Mouse (Mus musculus) T-helper 17 cell (primary cell): ENCODE measurements around the gene Bag1.
"Not testable (repeated sequence)": the region's sequence is repeated elsewhere in the genome, so short reads cannot be mapped to it uniquely, and the experiment has no call there.

Source experiments
- in situ Hi-C, 2 experiments: fragments of 300-600 bp; cut with MboI, MseI; formaldehyde crosslinking; loops; 1 replicate in 1 of 2; 2 replicates in 1 of 2; pipeline ENCODE4 v1.15.1; 2025; ENCODE audit warnings: high pct_unique_total_duplicates in 2 of 2

Gene Bag1

DNA sequence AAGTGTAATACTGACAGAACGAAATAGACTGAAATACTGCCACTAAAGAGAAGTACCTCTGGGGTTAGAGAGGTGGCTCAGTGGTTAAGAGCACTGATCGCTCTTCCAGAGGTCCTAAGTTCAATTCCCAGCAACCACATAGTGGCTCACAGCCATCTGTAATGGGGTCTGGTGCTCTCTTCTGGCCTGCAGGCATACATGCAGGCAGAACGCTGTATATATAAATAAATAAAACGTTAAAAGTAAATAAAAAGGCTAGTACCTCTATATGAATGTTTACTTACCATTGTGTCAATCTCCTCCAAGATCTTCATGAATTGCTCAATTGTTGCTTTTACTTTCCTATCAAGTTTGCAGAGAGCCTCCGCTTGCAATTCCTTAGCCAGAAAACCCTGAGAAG lies 9.3 kb downstream of the Bag1 start:
- in situ Hi-C loops, result no loop called here

DNA sequence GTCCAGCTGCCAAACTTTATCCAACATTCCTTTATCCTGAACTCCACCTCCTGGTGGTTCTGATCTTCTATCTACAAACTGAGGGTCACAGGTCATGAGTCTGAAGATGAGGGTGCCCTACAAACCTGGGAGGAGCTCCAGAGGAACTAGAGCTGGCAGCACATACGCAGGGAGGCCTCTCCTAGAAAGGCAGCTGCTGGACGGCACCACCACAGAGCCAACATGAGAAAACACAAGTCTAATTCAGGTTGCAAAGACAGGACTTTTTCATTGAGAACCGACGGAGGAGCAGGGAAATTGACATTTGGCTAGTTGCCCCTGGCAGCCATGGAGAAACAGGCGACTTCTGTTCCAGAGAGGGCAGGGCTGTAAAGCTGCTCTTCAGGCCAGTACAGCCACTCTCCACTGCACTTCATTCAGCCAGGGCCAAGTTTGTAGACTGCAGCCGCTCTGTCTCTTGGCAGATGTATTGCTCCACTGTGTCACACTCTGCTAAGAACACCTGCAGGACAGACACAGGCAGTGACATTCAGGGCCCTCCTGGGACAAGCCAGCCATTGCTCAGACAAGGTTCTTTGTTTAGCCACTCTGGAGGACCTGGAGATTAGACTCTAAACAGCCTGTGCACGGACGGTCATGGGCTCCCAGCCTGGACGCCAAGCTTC lies 11.8 kb downstream of the Bag1 start:
- in situ Hi-C loops, result no loop called here

DNA sequence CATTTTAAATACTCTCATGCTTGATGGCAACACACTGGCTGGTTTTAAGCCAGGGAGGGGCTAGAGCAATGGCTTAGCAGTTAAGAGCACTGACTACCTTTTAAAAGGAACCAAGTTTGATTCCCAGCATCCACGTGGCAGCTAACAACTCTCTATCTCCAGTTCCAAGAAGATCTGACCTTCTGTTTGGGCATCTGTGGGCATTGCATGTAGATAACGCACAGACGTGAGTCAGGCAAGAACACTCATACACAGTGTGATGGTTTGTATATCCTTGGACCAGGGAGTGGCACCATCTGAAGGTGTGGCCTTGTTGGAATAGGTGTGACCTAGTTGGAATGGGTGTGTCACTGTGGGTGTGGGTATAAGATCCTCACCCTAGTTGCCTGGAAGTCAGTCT lies 13.7 kb downstream of the Bag1 start:
- in situ Hi-C loops, result not testable (repeated sequence)

DNA sequence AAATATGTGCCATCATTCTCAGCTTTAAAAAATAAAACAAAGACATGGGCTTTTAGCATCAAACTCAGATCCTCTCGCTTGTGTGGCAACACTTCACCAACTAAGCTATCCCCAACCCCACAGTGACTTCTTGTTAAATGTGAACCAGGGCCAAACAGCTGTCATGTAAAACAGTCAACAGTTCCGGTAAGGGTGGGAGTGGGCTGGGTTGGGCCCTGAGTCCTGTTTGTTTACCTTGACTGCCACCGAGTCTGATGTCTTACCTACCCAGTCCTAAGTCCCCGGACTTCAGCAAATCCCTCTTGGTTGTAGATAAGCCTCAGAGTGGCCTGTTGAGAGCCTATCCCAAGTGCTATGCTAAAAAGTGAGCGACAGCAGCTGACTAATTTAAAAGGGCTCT lies 14.4 kb downstream of the Bag1 start:
- in situ Hi-C loops, result no loop called here

DNA sequence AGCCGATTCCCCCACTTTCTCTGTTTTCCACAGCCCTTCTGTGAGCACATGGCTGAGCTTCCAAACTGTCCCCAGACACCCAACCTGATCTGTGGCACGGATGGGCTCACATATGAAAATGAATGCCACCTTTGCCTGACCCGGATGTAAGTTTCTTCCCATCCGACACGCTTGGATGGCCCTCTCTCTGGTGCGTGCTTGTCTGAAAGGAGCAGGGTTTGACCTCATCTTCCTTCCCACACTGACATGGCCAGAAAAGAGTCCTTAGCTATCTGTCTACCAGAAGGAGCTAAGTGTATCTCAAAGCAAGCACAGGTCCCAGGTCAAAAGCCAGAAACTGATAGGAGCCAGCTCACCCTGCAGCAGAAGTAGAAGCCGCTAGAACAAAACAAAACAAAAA lies 19.0 kb downstream of the Bag1 start:
- in situ Hi-C loops, result no loop called here

DNA sequence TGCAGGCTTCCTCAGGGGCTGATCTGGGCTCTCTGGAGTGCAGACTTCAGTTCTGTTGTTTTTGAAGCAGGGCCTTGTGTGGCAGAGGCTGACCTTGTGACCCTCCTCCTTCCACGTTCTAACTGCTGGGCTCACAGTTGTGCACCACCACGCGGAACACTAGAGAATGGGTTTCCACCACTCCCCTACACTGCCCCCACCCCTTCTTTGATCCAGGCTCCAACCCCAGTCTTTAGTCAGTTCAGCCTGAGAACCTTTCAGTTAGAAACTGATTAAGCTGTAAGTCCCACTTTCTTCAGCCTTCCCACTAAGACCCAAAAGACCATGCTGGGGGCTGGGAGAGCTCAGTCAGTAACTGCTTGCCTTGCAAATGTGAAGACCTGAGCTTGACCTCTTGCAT lies 22.5 kb downstream of the Bag1 start:
- in situ Hi-C loops, result no loop called here

DNA sequence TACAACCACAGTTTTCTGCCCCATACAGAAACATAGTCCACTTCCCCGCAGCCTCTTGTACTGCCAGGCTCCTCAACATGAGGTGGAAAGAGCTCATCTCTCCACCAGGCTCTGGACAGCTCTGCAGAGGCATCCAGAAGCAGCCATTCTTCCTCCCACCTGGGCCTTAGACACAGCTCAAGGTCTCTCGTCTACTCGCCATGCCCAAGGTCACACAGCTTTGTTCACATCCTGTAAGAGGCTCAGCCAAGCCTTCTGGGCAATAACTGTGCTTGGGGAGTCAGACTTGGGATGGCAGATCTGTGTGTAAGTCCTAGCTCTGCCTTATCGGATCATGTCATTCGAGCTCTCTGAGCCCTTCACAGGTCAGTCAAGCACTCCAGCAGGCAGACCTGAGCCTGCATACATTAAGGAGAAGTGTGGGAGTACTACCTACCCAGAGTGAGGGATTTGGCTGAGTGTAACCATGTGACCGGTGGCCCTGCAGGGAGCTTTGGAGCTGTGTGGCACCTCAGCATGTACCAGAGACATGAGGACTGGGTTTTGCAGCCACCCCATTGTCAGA lies 24.9 kb downstream of the Bag1 start:
- in situ Hi-C loops, result no loop called here

DNA sequence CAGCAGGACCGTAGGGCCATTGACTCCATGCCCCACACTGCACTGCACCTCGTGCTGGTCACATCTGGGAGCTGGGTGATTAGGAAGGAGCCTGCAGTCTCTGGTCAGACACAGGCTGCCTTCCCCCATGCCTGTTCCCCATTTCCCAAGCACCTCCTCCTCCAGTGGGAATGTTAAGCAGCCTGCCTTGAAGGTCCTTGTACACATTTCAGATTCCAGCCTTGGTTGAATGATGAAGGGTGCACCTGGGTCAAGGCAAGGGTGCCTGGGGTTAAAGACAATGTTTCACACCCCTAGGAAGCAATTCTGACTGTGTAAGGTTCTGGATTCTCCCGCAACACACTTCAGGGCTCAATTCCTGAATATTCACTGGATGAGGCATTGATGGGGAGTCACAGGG lies 26.8 kb downstream of the Bag1 start:
- in situ Hi-C loops, result no loop called here

DNA sequence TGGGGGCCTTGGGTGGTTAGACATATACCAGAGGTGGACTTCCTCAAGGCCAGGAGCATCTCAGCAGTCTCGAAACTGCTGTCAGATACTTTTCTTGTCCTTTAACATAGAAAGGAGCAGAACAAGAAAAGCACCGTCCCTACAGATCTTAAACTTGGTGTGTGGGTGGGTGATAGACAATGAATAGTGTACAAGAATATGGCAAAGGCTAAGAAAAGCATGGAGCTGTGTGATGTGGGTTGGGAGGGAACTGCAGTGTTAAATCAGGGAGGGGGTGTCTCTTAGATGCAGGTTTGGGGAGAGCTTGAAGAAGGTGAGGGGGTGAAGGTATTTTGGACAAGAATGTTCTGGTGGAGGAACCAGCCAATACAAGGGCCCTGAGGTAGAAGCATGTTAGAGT lies 27.5 kb downstream of the Bag1 start:
- in situ Hi-C loops, result no loop called here

DNA sequence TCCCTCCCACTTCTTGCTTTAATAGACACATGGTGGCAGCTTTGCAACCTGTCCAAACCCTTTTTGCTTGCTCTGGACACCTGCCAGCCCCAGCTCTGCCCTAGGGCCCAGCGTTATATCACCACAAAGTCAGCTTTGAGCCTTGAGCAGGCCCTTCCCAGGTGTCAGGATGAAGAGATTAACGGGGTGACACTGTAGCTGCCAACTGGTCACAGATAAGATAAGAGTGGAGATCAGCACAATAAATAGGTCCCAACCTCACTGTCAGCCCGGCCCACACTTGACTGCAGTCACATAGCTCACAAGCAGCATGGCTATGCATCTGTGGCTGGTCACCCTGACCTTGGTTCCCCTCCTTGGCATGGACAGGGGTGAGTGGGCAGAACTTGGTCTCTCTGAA lies 28.3 kb downstream of the Bag1 start, which contains the start of gene Spink4:
Spink4 (plus strand) TSS at position 268 of the 400 bp plus-strand sequence.
- in situ Hi-C loops, result no loop called here

DNA sequence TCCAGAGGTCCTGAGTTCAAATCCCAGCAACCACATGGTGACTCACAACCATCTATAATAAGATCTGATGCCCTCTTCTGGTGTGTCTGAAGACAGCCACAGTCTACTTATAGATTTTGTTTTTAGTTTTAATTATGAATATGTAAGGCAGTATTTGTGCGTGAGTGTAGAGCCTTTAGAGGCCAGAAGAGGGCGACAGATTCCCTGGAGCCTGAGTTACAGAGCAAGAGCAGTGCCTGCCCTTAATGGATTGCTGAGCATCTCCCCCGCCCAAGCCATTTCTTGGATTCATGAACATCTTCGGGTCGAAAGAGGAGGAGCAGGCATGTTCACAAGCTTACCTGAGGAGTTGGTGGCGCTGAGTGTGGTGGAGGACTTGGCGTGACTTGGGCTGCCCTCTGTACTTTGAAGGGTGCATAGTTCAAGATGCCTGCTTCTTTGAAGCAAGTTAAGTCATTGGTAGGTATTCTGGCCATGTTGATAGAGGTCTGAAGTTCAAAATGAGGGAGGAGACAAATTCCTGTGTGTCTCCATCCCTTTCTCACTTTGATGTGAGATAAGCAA lies 31.4 kb downstream of the Bag1 start:
- in situ Hi-C loops, result no loop called here

DNA sequence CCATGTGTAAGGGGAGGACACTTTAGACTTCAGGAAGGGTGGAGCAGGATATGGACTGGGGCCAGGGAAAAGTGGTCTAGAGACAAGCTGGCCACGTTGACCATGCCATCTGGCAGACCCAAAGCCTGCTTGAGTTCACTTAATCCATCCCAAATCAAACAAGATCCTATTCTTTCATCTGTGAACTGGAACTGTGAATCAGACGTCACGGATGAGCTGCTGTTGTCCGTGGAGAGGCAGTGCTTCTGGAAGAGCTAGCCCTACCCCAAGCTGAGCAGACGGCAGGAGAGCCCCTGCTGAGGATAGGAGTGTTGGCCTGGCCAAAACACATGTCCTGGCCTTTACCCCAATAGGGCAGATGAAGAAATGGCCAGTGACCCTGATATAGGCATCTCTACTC lies 32.1 kb downstream of the Bag1 start:
- in situ Hi-C loops, result no loop called here

DNA sequence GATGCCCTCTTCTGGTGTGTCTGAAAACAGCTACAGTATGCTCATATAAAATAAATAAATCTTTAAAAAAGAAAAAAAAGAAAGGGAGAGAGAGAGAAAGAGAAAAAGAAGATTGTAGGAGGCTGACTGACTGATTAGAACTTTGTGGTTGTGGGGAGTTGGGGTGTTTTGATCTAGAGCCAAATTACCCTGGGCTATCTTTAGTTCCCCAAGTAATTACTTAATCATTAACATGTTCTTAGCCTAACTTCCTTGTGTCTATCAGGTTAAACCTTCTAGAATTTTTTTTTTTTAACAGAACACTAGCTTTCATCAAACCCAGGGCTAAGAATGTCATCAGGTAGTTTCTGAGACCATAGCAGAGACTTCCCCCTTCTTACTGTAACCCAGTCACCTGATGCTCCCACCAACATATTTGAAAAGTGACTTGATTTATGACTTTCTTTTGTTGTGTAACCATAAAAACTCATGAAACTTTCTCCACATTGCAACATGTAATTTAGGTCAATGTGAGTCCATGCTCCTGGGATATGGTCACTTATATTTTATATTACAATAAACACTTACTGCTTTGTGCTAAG lies 33.7 kb downstream of the Bag1 start:
- in situ Hi-C loops, result no loop called here

DNA sequence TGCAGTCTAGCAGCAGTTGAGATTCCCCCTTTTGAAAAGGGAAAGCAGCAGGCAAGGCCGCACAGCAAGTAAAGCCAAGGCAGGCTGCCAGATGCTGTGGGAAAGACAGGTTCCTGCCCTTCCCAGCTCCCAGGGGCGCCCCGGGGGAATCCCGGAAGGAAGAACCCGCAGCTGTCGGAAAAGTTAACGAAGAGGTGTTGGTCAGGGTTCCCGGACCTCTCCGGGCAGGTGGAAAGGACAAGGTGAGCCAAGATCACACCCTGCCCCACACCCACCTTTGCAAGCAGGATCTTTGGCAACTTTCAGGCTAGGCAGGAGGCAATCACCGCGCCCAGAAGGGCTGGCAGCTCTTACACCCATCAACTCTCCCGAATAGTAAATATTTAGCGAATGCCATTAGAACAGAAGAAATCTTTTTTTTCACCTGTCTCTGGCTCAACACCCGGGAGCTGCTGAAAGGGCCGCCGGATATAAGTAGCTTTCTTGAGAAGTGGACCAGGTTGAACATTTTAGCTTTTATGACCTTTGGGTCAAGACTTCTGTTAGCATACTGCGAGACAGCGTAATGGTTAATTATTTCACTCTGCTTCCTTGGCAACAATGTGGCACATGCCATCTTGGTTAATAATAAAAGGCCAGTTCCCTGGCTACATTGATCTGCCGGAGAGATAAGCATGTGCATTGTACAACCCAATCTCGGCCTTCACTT lies 39.7 kb downstream of the Bag1 start:
- in situ Hi-C loops, result loop anchor here (5.0 kb wide), 1 partner anchor 136 kb away; no protein-coding TSS in a partner anchor

DNA sequence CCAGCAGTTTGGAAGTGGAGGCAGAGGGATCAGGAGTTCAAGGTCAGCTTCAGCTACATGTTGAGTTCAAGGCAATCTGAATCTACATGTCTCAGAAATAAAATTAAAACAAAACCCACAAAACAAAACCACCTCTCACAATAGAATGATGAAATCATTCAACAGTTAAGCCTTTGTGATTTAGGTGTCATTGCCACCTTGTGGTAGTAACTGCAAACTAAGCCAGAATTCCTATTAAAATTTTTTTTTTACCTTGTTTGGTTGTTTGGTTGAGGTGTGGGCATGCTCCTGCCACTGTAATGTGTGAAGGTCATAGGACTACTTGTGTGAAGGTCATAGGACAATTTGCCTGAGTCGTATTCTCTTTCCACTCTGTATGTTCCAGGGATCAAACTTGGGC lies 41.8 kb downstream of the Bag1 start:
- in situ Hi-C loops, result loop anchor here (5.0 kb wide), 1 partner anchor 134 kb away; no protein-coding TSS in a partner anchor

DNA sequence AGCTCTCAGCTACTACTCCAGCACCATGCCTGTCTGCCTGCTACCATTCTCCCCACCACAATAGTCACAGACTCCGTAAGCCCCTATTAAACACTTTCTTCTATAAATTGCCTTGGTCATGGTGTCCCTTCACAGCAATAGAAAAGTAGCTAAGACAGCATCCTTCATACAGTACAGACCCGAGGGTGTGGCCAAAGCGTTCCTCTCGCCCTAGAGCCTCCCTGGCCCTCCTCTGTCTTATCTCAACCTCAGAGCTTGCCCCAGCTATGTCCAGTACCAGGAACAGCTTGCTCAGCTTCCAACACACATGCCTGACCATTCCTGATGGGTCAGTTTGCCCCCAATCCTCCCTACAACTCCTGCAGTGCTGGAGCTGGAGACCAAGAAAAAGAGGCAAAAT lies 47.5 kb downstream of the Bag1 start:
- in situ Hi-C loops, result no loop called here

DNA sequence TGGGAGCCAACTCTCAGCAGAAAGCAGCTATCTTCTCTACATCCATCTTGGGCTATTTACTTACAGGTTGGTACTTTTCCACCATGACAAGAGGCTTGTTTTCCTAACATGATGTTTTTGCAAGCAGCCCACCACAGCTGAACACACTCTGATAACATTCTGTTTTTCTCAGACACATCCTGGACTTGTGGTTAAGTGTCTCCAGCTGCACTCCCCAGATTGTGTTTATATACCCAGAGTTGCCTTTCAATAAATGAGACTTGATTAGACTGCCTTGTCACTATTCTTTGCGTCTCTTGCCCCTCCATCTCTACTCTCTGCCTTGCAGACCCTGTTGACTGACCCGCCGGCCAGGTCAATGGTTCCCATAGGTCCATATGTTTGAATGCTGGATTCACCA lies 48.0 kb downstream of the Bag1 start:
- in situ Hi-C loops, result no loop called here

DNA sequence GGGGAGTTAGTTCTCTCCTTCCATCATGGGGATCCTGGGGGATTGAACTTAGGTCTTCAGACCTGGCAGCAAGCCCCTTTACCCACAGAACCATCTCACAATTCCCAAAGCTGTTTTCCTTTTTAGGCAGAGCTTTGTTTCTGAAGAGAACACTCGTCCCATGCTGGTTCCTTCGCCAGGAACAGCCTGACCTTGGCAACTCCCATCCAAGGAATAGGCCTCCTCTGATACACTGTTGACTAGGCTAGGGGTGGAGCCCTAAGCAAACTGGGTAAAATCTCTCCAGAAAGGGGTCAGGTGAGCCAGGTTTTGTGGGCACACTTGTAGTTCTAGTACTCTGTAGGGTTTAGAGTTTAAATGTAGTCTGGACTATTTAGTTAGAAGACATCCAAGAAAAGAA lies 48.8 kb downstream of the Bag1 start:
- in situ Hi-C loops, result no loop called here

DNA sequence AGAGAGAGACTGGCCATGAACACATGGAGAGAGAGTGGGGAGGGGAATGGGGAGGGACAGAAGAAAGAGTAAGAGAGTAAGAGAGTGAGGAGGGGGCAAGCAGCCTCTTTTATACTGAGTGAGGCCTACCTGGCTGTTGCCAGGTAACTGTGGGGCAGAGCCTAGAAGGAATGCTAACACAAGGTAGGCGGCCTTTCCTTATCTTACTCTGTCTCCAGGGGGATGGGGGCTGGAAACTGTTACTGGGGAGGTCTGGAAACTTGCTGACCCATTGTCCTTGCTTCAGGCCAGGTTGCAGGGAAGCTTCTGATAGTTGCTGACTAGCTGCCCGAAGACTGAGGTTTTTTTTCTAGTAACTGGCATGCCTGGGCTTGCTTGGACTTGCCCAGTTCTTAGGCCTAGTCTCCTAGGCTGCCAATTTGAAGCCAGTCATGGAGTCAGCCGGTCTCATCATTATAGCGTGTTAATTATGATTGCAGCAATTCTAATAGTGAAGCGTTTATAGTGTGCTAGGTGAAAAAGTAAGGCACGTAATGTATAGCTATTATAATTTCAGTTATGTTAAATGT lies 49.5 kb downstream of the Bag1 start:
- in situ Hi-C loops, result no loop called here

DNA sequence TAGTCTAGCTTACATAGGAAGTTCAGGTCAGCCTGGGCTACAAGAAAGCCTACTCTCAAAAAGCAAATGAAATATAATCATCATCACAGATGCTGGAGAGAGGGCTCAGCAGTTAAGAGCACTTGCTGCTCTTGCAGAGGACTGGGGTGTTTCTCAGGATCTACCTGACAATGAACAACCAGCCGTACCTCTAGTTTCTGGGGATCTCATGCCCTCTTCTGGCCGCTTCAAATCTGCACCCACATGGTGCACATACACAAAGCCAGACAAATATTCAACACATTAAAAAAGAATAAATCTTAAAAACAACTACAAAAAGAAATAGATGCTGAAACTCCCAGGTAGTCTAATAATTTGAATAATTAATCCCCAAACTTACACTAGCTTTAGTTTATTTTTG lies 52.4 kb downstream of the Bag1 start:
- in situ Hi-C loops, result no loop called here

DNA sequence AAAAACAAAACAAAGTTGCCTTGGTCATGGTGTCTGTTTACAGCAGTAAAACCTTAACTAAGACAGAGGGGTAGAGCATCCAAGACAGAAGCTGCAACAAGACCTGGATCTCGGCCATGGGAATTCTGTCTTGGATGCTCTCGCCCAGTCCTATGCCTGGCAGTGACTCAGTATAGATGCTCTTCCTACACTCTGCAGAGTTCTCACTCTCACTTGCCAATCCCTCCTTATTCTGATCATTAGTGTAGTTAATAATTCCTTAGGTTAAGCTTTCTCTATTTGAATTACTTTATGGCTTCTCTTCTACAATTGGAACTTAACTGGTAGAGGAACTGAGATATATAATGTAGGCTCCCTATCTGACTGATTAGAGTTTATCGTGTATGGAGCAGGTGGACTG lies 53.0 kb downstream of the Bag1 start:
- in situ Hi-C loops, result no loop called here

DNA sequence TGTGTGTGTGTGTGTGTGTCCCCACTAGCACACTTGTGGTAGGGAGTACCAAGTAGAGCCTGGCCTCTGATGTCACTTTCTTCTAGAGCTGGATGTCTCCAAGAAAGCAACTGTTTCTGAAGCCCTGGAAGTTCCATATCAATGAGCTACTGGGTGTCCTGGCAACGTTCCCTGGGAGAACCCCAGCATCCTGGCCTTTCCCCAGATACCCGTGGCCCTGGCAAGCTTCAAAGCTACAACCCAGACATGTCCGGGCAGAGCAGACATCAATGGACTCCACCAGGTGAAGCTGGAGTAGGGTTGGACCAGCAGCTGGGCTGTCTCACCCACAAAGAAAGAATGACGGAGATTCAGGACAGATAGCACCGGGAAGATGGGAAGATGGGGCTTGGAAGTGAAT lies 56.9 kb downstream of the Bag1 start:
- in situ Hi-C loops, result loop anchor here in 1 of 2 experiments (5.0 kb wide), 1 partner anchor 69 kb away; no protein-coding TSS in a partner anchor
